Mouse (Mus musculus): ENCODE measurements around the gene Fhit.

Fhit gene

DNA sequence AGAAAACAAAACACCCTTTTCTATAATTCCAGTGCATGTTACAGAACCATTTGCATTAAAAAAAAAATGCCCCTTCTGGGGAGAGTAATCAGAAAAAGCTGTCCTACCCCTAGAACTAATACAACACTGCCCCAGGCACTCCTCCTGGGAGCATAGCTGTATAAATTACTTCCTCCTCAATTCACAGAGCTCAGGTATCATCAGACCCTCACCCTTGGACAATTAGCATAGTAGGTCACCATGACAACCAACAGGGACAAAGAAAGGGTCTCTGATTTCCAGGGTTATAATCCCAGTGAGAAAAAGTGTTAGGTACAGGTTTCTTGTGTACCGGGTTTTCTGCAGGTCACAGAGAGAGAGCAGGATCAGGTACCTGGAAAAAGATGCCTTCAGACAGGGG lies 654.3 kb downstream of the Fhit start:
- no peak for DNase-seq

- no peak for DNase-seq
Measured at GRCm38 (mm10) chr14:10485798-10486197, 676.0 kb downstream of the Fhit start.

DNA sequence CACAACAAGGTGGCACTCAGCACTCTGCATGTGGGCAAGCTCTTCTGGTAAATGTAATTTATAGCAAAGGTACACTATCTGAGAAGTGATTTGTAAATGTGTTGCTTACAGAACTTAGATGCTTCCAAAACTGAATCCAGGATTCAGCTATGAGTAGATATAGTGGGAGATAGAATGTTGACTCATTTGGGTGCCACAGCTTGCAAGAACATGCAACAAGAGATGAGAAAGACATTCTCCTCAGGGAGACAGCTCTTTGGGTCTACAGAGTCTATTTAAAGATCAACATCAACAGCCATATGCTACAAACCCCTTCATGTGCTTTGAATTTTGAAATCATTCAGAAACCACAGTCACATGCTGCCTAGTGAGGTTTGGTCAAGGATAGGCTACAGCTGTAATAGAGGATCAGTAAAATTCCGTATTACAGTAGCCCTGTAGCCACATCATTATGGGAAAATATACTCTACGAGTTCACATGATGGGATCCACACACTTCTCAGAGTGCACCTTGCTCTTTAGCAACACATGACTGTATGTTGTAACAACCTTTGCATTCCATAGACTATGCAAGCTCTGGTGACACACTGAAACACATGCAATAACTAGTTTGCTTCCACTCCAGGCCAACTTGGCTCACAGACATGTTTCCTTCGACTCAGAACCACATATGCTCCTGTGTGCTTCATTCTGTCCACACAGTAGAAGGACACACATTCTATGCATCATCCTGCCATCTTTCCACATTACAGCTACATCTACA lies 678.8 kb downstream of the Fhit start:
- DNase-seq = no peak

DNA sequence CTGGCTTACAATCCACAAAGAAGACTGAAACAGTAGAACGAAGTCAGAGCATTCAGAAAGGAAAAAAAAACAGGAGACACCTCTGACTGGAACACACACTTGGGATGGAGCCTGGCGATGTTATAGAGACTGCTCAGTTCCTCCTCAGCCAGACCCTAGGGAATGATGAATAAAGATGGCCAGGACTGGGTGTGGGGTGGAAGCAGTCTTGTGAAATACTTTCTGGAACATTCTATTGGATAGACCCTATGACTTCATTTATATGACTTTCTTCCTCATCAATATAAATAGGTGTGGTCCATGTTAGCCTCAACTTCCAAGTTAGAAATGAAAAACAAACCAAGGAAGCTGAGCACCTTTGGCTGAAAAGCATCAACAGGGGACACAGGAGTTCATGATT lies 680.5 kb downstream of the Fhit start:
- DNase-seq = no peak

DNA sequence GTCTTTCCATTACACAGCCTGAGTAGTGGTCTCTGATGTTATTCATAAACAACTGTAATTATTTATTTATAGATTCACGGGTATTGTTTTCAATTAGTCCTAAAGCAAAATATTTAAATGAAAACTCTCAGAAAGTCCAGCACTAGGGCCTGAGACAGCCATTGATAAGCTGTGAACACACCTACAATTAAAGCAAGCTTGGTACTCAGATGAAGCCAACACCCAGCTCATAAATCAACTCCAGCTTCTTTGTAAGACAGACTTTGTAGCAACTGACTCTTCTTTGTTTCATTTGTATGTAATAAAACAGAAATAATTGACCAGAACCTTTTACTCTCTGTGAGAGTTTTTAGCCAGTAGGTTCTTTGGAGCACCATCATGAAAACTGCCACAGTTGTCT lies 681.2 kb downstream of the Fhit start:
- no peak for DNase-seq

DNA sequence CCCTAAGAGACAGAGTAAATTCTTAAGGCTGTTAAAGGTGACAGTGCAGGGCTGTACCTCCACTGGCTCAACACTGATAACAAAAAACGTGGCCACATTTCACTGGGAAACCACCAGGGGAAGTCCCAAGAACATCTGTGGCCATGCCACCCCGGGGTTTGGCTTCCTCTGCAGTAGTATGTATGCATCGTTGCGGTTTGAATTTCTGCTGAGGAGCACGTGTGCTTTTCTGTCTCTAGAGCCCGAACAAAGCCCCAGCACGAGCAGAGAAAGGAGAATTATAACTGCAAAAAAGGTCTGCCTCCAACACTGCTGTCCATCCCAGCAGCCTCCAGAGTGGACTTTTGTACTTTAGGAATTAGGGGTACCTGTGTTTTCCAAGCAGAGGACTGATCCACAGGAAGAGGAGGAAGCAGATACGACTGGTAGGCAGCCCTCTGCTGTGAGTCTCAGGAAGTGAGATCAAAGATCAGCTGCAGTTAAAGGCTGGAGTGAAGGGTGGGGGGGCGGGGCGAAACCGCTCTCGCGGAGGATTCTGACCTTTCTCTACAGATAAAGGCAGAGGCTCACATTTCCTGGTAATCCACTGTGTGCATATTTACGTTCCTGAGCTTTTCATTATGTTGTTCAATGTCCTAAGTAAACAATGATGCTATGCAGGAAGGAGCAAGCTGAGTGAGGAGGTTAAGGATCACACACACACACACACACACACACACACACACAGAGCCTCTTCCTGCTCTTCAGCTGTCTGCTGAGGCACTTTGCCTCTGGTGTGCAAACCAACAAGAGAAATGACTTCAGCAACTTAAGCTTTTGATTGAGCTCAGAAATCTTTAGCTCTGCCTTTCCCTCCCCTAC lies 708.6 kb downstream of the Fhit start:
- DNase-seq = no peak

DNA sequence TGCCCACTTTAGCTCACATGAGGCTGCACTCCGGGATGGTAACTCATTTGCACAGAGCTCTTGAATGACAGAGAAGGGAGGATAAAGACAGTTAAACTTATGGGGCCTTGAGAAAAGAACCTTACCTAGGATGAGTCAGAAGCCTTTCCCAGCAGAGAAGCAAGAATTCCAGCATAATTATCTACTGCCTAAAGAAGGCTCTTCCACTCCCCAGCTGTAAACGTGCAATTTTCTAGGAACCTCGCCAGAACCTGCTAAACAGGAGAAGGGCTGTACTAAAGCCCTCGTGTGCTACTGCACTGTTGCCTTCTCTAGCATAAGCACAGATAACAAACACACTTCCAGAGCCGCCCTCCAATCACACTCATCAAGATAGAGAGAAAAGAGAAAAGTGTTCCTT lies 709.6 kb downstream of the Fhit start:
- DNase-seq = no peak

DNA sequence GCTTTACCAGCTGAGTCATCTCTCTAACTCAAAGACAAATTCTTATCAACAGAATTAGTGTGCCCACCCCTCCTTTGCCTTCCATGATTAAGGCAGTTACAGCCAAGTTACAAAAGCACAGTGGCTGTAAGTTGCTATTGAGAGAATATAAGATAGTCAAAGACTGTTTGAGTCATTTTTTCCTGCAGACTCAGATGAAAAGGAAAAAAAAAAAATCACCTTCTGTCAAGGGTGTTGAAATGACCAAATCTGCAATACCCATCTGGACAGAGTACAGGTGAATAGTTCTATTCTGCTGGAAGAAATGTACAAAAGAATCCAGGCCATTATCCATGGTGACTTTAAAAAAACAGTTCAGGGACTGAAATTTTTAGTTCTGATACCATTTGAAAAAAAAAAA lies 716.5 kb downstream of the Fhit start:
- DNase-seq = no peak

DNA sequence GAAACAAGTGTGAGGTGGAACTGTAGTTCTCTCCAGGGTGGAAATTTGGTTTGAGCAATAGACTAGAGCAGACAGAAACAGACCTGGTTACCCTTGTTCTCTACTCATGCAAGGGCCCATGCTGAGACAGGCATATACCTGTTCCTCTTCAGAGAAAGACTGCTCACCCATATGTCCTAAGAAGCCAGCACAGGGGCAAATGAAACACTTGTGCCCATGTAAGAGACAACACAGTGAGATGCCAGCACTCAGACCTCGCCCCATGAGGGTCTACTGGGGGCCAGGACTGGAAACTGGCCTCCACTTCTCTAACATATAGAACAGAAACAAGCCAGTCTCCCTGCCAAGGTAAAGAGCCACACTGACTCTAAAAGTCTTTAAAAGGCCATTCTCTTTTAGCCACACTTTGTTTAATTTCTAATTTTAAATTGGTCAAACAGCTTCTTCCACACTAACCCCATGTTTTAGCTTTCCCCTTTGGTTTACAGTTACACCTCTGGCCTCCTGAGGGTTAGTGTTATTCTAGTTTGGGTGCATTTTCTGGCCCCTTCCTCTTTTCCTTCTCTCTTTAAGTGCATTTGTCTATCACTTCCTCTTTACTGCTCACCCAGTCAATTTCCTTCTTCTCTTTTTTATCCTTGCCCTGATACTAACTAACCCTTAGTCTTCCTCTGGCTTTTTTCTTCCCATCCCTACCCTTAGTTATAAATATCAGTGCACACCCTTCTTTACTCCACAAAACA lies 722.7 kb downstream of the Fhit start:
- DNase-seq = no peak

DNA sequence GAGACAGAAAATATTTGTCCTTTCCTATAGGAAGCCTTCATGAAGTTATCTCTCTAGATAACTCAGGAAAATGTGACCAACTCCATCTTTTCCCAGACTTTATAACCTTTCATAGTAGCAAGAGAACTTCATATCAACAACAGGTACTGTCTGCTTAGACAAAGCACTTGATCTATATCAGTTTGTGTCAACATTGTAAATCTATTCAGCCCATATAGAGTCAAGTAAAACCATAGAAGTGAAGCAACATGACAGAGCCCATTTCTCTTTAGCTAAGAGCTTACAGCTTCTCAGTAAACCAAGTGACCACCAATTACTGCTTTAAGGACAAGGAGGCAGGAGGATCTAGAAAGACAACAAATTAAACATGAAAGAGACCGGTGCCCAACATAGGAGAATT lies 725.6 kb downstream of the Fhit start:
- DNase-seq = no peak

GRCm38 (mm10) chr14:10432502-10432901 lies 729.3 kb downstream of the Fhit start:
- no peak for DNase-seq

GRCm38 (mm10) chr14:10430396-10431000 lies 731.3 kb downstream of the Fhit start:
- DNase-seq = no peak

- no peak for DNase-seq
Measured at GRCm38 (mm10) chr14:10423499-10423898, 738.3 kb downstream of the Fhit start.

DNA sequence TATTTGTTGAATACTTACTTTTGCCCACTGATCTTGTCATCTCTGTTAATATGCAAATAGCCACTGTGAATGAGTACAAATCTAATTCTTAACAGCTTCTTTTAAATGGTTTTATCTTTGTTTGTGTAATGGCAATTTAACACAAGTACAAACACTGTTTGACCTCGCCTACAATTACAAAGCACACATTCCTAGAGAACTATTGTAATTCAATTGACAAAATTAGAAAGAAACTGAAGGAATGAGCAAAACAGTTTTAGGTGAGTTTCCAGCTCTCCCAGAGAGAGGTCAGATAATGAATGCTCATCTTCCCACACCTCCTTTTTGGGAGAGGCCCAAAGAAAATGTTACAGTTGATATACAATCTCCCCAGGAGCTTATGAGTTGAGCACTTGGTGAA lies 739.6 kb downstream of the Fhit start:
- DNase-seq = no peak

DNA sequence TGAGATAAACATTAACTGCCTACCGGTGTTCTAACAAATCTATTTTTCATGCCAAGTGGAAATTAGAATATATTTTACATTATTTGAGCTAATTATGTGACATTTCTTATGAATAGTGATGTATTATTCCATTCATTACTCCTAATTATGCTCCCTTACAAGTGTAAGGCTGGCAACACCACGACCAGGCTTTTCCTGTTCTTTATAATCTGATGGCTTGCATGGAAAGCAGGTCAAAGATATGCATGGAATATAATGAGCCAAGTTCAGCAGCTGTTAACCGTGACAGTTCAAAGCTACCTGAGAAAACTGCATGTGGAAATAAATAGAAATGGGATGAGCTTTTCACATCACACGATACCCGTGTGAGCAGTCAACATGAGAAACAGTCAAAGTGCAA lies 746.8 kb downstream of the Fhit start:
- DNase-seq = no peak

DNA sequence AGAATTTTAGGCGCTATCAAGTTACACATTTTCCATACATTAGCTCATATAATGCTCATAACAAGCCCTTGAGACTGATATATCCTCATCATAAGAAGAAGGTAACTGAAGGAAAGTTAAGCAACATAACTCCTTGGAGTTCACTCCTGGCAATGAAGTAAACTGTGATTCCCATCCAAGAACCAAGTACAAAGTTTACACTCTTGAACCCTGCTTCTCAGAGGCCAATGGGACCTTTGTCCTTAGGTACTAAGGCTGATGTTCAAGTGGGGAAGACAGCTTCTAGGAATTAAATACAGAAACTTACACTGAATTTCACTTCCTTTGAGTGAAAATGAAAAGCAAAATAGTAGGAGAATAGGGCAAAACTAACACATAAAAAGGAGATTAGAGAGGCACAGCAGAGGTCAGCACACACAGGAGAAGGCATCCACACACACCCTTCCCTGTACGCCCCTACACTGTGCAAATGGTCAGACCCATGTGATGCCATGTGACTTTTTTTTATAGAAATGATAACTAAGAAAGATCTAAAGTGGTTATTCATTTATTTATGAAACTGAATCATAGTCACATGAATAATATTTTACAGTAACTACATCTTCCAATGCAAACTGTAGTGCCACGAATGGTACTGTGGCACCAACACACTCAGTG lies 752.4 kb downstream of the Fhit start:
- no peak for DNase-seq

DNA sequence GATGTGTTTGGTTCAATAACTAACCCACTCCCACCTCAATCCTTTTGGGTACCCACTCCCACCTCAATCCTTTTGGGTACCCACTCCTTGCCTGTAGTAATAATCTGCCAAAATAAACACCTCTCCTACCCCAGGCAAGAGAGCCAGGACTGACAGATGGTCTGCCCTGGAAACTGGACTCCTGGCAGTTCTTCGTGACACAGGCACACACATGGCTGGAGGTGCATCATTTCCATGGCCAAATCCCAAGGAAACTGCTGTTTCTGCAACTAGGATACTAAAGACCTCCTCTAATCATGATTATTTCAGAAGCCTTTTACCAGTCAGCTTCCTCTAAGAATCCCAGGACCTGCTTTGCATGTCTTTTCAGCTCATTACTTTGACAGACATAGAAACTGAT lies 756.5 kb downstream of the Fhit start:
- DNase-seq = peak; percentile 60

- DNase-seq = no peak
Measured at GRCm38 (mm10) chr14:10367783-10368680, 793.8 kb downstream of the Fhit start.

- no peak for DNase-seq
Measured at GRCm38 (mm10) chr14:10366808-10367207, 795.0 kb downstream of the Fhit start.

DNA sequence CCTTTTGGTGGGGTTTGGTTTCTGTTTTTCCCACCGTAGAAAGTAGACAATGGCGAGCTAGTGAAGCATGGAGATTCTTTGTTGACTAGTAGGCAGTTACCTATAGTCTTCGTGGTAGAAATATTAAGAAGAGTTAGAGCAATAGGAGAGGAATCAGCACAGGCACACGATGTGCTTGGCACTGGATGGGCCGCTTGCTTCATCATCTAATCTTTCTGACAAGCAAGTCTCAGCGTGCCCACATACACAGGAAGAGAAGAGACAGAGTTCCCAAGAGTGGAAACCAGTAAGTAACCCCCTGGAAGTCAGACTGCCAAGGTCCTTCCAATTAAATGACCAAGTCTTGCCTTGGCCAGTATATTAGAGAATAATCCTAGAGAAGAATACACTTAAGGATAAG lies 797.6 kb downstream of the Fhit start:
- no peak for DNase-seq

DNA sequence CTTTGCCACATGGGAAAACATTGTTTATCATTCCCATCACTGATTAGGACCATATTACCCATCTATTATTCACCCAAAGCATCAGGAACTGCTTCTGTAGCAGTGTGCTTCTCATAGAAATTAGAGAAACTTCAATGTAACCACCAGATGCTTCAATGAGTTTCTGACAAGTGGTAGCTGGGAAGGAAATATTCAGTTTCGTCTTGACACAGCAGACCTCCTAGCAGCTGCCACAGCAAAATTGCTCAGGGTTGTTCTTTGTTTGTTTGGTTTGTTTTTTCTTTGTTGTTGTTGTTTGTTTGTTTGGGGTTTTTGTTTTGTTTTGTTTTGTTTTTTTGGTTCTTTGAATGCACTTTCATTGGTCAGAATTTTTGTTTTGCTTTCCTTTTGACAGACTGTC lies 798.5 kb downstream of the Fhit start:
- no peak for DNase-seq

GRCm38 (mm10) chr14:10345905-10346304 lies 815.9 kb downstream of the Fhit start:
- no peak for DNase-seq

All from cerebellum, adult 11 months (tissue).